Mouse (Mus musculus) neutrophil, adult 59 days (primary cell): ENCODE results near the gene Etv3. TPM values are rescaled to one million over a fixed set of nuclear protein-coding genes. Genes with fewer than 3 reads are reported as not detected.

Experiments used
- total RNA-seq, 2 experiments: library from RNA; stranded (reverse); gene quantifications; 1 replicate in 1 of 2; 2 replicates in 1 of 2; pipeline ENCODE4 v1.2.4; 2023

Gene Etv3
- total RNA-seq = 10 to 100 TPM; 25.1 to 28.1 TPM

DNA sequence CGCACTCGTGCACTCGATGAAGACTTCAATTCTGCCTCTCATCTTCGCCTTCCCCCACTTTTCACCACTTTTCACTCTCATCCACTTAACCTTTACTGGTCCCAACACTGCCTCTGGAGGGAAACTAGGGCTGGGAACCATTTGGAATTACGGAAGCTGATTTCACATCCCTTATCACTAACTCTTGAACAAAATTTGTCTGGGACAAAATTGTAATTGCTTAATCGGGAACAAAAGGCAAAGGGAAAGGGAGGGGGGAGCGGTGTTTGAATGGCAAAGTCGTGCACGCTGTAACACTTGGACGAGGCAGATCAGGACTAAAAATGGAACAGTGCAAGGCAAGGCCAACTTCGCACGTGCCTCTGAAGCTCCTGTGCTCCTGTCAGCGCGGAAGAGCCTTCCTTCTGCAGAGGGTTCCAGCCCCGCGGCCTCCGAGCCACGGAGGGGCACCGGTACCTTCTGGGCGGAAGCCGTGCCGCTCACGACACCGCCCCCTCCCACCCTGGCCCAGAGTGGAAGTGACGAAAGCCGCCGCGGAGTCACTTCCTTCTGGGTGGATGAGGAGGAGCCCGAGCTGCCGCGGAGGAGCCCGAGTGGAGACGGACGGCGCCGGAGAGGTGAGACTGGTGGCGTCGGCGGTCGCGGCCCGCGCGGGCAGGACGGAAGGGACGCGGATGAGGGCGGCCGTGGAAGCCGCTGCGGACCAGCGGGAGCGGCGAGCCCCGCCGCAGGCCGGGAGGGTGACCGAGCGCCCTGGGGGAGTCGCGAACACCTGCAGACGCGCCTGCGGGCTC, at the start of gene Etv3:
Gene Etv3 (plus strand): TSS at position 365 of the 794 bp plus-strand sequence.

Other genes with a start within 250 kb of the Etv3 start
- under 1 TPM; 0.66 to 0.84 TPM for gene Cd5l, start 167.5 kb upstream of the Etv3 start, total RNA-seq
- 10 to 100 TPM; 13.3 to 16.5 TPM for gene Fcrl1, start 149.0 kb upstream of the Etv3 start, total RNA-seq
- under 1 TPM in 1 of 2 experiments, not detected in 1; 0.15 TPM for gene Fcrl5, start 89.6 kb upstream of the Etv3 start, total RNA-seq
- 10 to 100 TPM; 25.2 to 25.9 TPM for gene Arhgef11, start 92.2 kb downstream of the Etv3 start, total RNA-seq
- gene Lrrc71, start 223.2 kb downstream of the Etv3 start, total RNA-seq = under 1 TPM; 0.29 to 0.69 TPM